Mouse (Mus musculus): ENCODE data around the gene Cyp4a12b.
A peak's percentile ranks its signal among the peaks of the same experiment; 100 is the strongest.
"Not testable (repeated sequence)": the region's sequence is repeated elsewhere in the genome, so short reads cannot be mapped to it uniquely, and the experiment has no call there.

Cyp4a12b gene

DNA sequence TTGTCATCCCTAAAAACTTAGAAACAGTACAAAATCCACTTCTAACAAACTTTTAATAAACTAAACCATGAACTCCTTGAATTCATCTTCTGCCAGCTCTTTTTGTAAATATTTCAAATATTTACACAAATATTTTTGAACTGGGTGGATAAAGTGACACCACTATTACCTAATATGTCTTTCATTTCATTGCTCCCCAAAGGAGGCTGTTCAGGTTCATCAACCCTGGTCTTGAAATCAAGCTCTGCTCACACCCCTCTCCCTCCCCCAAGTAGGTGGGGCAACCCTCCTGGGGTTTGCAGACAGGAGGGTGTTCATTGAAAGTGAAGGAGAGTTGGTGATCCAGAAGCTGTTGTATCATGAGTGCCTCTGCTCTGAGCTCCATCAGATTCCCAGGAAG is at the start of gene Cyp4a12b:
Gene Cyp4a12b (plus strand): TSS at position 301 of the 400 bp plus-strand sequence.
- DNase-seq (ENCODE audit: low spot score in 2 of 2): not testable (repeated sequence)

- DNase-seq (ENCODE audit: low spot score in 2 of 2): not testable (repeated sequence)
Observed at GRCm38 (mm10) chr4:115365624-115366023, 45.8 kb upstream of the Cyp4a12b start.

- DNase-seq (ENCODE audit: low spot score in 2 of 2): peak in 1 of 2 experiments; percentile 3
Observed at GRCm38 (mm10) chr4:115368067-115368466, 43.4 kb upstream of the Cyp4a12b start.

DNA sequence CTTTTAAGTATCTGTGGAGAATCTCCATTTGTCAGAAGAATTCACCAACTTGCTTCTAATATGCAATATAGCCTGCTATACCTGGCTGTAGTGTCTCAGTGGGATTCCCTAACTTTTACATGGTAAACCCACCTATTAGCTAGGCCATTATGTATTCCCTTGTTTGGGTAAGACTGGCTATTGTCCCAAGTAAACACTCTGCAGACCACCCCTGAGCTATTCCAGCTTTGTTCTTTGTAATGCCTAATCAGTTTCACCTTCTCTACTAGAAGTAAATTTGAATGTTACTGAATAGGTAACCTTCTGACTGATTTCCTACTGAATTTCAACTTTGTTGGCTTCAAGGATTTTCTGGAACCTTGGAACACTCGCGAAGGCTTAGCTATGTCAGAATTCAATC is 15.2 kb upstream of the Cyp4a12b start:
- not testable (repeated sequence) for DNase-seq (ENCODE audit: low spot score in 2 of 2)

DNA sequence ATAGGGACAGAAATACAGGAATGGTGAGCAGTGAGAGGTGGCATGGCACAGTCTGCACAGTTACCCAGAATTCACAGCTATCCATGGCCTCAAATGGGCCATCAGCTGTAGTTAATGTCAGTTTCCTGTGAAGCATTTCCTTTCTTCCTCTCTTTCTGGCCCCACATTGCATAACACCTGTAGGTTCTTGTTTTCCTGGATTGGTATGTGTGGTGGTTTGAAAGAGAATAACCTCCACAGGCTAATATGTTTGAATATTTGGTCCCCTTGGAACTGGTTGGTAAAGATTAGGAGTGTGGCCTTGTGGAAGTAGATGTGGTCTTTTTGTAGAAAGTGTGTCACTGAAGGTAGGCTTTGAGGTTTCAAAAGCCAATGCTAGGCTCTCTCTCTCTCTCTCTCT is 14.5 kb upstream of the Cyp4a12b start:
- DNase-seq (ENCODE audit: low spot score in 2 of 2): not testable (repeated sequence)

DNA sequence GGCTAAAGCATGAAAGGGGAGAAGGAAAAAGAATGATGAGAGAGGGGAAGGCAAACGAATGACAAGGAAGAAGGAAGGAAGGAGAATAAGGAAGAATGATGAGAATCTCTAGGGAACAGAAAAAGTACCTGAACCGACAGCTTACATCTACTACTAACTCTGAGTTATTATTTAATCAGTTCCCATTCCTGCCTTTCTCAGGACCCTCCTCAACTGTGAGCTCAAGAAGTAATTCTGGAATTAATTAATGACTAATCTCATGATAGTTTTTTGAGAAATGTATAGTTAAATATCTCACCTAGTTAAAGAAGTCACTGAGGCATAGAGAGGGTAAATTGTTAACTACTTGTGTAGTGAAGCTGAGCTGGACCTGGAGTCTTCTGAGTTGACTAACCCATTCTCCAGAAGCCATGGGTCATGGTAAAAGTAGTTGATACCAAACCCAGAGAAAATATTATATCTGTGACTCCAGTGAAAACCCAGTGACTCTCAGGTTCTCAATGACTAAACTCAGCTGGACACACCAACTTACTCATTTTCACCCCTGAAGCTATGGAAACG is 39.2 kb downstream of the Cyp4a12b start:
- DNase-seq (ENCODE audit: low spot score in 2 of 2): no peak

GRCm38 (mm10) chr4:115452304-115452703 is 40.9 kb downstream of the Cyp4a12b start, which contains the start of gene Cyp4a30b:
Cyp4a30b (plus strand) TSS chr4:115452604.
- DNase-seq (ENCODE audit: low spot score in 2 of 2): no peak

- not testable (repeated sequence) for DNase-seq (ENCODE audit: low spot score in 2 of 2)
Observed at GRCm38 (mm10) chr4:115473585-115473984, 62.2 kb downstream of the Cyp4a12b start.

GRCm38 (mm10) chr4:115476051-115476450 is 64.6 kb downstream of the Cyp4a12b start:
- not testable (repeated sequence) for DNase-seq (ENCODE audit: low spot score in 2 of 2)

- no peak for DNase-seq (ENCODE audit: low spot score in 2 of 2)
Observed at GRCm38 (mm10) chr4:115481006-115481652, 69.7 kb downstream of the Cyp4a12b start.

All from urinary bladder, adult 18-20 months (tissue).